Mouse (Mus musculus): ENCODE data around the gene G6pdx. TPM values are rescaled to one million over a fixed set of nuclear protein-coding genes. Genes with fewer than 3 reads are reported as not detected.

G6pdx gene
- 10 to 100 TPM; 48.4 to 50.7 TPM for total RNA-seq (2021)

DNA sequence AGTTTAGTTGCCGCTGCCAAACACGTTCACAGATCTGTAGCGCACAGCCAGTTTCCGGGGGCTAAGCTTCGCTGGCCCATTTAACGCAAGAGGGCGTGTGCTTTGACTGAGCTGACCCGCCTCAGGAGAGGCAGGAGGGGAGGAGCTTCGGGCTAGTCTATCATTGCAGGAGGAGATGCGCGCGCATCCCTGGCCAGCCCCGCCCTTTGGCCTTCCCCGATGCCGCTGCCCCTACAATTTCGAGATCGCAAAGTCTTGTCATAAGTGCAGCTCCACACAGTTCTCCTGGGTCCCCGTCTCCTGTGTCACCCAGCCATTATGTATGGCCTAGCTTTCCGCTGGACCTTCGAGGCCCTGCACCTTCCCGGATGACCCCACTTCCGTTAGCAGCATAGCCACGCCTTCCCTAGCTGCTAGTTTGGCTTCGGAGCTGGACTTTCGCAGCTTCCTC is at the start of gene G6pdx:
TSS of gene G6pdx (minus strand) at position 369 of the 451 bp plus-strand sequence.
- peak; percentile 89 for DNase-seq
- intact Hi-C loops (cut with DNase I): no loop called here

DNA sequence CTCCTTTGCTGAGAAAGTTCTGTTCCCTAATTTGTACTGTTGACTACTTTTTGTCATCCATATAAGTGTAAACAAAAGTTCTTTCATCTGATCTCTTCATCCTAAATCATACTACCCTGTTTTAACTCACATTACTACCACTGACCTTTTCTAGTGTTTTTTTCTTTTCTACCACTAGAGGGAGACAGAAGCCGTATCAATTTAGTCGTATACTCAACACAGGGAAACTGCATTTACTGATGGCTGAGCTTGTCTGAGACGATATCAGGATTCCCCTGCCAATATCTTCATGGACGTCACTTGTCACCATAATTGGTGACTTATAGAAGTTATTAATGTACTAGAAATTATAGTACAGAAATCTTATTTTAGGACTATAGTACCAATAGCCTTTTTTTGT is 23.8 kb upstream of the G6pdx start:
- intact Hi-C loops (cut with DNase I): no loop called here
- no peak for DNase-seq

DNA sequence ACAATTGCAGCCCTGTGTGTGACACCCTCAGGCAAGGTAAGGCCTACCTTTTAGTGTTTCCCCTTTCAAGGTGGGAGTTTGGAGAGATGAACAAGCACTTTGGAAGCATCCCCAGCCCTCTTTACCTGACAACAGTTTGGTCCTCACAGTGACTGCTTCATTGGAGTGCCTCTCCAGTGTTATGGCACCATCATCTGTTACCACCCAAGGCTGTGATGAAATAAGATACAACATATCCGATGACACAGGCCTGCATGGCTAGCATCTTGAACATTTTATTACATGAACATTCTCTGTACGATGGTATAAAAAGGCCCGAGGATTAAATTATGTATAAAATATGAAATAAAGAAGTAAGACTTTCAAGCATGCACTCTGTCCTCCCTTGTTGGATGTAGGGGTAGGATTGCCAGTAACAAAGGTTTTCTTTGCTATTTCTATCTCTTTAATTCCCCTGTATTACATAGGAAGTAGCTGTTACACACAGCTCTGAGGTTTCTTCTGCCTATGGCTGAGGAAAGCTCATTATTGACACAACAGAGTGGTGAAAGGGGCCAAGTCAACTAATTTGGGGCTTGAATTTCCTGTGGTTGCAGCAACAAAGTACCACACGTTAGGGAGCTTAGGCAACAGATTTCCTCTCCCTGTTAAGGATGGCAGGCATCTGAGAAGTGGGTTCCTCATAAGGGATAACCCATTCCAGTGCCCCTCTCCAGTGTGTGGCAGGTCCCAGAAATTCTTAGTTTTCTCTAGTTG is 22.3 kb upstream of the G6pdx start:
- intact Hi-C loops (cut with DNase I): no loop called here

DNA sequence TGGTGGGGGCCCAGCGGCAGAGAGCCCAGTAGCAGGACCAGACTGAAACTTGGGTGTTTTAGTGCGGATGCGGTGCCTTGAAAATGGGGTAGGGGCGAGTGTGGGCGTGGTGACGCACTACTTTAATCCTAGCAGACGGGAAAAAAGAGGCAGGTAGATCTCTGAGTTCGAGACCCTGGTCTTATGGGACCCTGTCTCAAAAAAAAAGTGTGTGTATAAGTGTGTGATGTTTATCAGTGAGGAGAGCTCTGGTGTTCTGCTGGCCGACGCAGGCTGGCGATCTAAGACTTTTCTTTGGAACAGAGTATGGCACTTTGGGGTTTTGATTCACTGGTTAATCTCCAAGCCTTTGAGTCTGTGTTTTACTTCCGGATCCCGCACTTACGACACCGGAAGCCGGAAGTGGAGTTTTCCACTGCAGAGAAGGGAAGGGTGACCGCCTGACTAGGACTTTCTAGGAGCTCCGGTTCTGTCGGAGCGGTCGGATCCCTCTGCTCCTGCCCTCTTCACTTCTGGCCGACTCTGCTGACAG is 362 bp upstream of the G6pdx start:
- DNase-seq: peak; percentile 46

More for the DNA sequence above, 22.3 kb upstream of the G6pdx start:
- no peak for DNase-seq

DNA sequence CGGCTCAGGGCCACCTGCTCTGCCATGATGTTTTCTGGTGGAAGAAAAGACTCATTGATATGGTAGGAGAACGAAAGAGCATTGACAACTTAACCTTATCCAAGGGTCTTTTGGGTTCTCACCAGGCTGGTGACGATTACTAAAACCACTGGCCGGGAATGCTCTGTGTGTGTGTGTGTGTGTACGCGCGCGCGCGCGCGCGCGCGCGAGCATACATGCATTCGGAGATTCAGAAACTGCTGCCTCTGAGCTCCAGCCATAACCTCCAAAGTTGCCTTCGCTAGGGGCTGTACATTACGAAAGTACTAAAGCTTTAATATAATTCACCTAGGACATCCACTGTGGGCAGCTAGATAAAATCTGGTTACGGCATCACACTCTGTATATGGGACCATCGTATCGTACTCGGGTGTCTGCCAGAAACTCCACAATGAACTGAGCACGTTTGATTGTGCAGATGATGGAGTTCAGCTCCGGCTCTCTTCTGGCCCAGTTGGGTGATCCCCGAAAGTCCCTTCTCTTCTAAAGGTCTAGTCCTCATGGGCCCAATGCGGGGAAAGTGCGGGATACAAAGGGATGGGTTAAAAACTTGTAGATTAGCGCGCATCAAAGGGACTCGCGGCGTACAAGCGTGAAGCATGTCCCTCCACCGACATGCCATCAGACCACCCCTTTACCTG is 708 bp downstream of the G6pdx start:
- DNase-seq: peak; percentile 2

More for the DNA sequence above, 362 bp upstream of the G6pdx start:
- intact Hi-C loops (cut with DNase I): no loop called here

DNA sequence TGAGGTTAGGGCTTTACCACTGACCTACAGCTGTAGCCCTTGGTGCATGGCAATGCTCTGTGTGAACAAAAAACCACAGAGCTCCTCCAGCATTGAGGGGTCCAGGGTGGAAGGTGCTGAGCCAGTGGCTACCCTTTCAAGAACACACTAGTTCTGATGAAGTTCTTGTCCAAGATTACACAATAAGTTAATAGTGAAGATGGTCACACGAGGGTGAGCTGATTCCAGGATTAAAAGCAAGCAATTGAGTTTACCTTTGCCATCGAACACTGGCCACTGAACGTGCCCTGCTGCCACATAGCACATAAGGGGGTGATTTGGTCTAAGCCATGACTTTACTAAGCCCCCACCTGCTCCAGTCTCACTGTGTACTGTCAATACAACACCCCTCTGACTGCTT is 1.9 kb downstream of the G6pdx start:
- intact Hi-C loops (cut with DNase I): no loop called here
- DNase-seq: no peak

More for the DNA sequence above, 708 bp downstream of the G6pdx start:
- intact Hi-C loops (cut with DNase I): no loop called here

DNA sequence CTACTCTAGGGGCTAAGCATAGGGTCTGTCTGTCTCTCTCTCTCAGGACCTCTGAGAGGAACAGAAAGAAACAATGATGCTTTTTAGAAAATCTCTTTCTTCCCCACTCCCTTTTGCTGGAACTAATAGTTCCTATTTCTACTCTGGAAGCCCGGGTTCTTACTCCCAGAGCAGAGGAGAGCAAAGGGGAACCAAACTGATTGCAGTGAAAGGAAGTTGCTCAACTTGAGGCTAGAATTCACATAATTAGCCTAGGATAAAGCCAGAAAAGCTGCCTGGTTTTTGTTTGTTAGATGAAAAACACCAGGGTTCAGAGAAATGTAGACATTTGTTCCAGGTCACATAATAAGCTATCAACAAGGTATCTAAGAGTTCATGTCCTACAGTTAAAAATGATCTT is 2.7 kb downstream of the G6pdx start:
- intact Hi-C loops (cut with DNase I): no loop called here
- DNase-seq: no peak

DNA sequence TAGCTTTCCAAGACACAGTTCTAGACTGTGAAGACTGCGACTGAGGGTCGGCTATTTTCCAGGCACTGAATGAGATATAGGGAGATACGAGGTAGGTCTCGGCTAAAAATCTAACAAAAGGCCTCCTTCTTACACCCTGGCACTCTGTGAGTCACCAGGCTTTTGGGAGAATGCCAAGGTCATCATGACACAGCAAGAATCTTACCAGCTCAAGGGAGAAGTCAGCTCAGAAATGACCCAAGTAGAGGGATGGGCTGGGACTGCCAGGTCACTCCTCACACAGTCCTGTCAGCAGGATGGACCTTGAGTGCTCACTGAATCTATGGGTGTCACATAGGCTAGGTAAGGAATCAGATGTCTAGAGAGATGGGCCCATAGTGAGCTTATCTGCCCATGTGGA is 3.8 kb downstream of the G6pdx start:
- no peak for DNase-seq
- intact Hi-C loops (cut with DNase I): no loop called here

DNA sequence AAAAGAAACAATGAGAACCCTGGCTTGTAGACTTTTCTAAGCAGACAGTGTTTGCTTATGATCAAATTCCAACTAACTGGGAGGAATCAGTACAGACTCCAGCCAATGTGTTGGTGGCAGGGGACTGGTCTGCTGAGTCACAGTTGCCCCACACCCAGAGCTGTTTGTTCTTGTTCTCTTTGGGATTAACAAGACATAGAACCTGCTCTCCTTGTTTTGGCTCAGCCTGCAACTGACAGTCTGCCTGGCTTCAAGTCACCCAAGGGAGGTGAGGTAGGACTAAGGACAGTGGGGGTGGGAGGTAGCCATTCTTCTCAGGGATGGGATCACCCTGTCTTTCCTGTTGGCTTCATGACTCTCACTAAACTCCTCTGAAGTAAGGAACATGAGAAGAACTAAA is 4.6 kb downstream of the G6pdx start:
- no peak for DNase-seq
- intact Hi-C loops (cut with DNase I): no loop called here

DNA sequence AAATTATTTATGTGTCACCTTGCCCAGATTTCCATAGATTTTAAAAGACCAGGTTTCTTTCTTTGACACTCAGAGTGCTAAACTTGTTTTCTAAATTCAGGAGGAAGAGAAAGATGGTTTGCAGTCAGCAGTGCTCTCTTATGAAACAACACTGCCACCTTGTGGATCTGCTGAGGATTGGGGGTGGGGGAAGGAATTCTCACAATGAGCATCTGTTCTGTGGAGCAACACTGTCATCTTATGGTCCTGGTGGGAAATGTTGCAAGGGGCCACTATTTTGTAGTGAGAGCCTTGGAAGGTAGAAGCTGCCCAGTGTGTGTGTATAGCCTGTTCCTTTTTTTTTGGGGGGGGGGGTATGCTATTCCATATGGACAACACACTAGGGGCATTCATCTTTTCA is 15.6 kb downstream of the G6pdx start:
- DNase-seq: peak; percentile 54
- intact Hi-C loops (cut with DNase I): loop anchor here (5.0 kb wide), 1 partner anchor 166 kb away; the partner anchor contains the start of gene Flna

DNA sequence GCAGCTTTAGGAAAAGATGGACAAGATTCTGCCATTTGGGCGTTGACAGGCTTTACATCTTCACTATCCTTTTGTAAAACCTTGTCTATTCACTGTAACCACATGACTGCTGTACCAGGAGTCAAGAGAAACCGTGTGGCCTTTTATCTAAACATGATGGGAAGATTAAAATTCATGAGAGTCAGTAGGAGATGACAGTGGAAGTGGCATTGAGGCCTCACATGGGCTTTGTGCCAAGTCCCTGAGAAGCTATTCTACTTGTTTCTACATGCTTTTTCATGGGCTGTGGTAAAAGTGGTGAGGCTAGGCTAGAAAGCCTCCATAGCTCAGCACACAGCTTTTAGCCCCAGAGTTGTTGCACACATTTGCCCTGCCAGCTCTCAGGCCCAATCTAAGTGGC is 20.7 kb downstream of the G6pdx start:
- intact Hi-C loops (cut with DNase I): no loop called here
- DNase-seq: no peak

DNA sequence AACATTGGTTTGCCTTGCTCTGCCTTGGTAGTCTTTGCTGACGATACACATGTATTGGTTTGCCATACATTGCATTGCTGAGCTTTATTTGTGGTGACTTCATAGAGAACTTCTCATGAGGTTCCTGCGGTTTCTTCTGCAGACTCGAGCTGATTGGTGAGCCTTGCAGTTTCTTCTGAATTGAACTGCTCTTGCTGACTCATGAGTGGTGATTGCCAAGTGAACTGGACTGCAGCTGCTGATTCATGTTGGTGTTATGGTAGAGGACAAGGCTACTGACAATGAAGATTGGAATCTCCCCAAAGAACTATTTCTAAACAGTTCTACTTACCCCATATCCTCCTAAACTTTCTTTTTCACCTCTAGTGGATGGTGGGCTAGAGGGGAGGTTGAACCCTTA is 28.9 kb downstream of the G6pdx start:
- no peak for DNase-seq
- intact Hi-C loops (cut with DNase I): no loop called here

DNA sequence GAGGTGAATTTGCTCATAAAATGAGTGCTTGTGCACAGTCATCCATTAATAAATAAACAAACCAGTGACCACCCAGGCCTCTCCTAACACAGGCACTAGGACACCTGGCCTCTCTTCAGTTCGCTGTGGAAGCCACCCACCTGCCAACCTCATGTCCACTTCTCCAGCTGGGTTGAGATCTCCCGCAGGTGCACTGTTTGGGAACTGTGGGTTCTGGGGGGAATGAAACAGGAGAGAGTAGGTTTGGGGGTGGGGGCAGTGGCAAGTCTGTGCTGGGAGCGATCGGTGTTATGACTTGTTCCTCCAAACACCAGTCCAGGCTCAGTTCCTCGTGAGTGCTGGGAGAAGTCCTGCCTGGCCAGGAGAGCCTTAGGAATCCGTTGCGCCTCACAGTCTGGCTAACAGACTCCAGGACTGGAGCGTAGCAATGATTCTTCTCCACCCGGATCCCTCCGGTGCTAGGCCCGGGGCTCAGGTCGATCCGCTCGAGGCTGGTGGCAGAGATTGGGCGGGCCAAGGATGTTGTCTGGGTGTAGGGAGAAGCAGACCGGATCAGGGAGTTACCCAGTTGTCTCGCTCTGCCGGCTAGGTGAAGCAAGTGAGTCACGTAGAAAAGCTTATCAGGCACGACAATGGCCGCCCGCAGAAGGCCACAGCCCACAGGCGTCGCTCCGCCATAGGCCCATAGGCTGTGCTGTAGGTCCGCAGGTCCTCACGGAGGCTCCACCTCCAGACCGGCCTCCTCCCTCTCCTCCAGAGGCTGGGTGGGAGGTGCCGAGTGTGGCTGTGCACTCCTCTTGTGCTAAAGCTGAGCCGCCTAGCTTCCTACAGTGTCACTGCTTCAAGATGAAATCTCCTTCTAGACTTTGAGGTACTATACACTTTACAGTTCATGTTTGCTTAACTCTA is 36.2 kb downstream of the G6pdx start, which contains the start of the genes Fam3a and Ikbkg:
TSS of gene Fam3a (minus strand) at position 738 of the 909 bp plus-strand sequence.
TSS of gene Ikbkg (plus strand) at position 756 of the 909 bp plus-strand sequence.
- peak; percentile 85 for DNase-seq
- intact Hi-C loops (cut with DNase I): loop anchor here (5.0 kb wide), 1 partner anchor 65 kb away; the partner anchor contains the start of gene Plxna3

DNA sequence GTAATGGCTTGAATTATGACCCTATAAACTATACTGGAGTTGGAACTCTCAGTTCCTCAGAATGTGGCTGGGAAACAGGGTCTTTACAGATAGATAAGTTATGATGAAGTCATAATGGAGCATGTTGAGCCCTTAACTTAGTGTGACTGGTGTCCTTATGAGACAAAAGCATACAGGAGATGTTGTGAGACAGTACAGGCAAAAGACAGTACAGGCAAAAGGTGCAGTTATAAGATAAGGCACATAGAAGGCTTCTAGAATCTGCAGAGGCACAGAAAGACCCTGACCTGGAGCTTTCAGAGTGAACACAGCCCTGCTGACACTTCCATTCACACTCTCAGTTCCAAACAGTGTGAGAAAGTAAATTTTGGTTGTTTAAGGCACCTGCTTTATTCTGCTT is 40.8 kb downstream of the G6pdx start:
- intact Hi-C loops (cut with DNase I): no loop called here
- DNase-seq: no peak

DNA sequence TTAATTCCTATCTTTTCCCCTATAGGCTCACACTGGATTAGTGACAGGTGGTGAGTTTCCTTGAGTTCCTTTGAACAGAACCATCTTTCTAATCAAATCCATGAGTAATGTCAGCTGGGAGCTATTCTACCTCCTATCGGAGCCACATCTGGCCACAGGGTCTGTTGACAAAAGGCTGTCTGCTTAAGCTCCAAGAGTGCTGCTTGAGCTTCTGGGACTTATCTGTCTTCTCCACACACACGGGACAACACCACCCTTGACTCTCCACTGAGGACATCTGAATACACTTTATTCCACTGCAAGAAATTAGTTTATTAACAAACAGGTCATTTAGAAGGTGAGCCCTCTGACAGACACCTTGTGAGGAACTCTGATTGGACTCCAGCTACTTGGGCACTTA is 44.5 kb downstream of the G6pdx start:
- intact Hi-C loops (cut with DNase I): no loop called here
- no peak for DNase-seq

DNA sequence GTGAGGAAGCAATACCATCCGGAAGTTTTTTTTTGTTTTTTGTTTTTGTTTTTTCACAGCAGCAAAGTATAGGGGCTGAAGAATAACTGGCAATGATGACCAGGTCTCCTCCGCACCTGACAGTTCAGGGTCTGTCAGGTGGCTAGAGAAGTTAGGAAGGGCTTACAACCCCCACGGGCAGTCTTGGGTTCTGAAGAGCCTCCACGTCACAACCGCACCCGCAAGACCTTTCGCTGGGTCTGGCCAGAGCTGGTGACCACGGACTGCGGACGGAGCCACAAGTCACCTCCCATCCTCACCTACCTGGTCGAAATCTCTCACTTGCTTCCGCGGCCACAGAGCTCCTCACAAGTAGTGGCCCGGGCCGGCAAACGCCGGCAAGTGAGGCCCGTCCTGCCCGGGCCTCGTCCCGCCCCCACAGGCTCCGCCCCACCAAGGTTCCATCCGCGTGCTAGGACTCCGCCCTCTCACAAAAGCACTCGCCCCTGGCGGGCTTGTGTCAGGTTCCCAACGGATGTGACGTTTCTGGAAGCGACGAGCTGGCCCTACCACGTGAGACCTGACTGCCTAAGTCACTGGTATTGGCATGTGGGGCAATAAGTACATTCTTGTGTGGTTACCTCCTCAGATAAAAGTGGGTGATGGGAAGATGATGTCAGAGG is 56.0 kb downstream of the G6pdx start, which contains the start of the genes Ubl4a and Slc10a3:
TSS of gene Ubl4a (minus strand) at position 331 of the 662 bp plus-strand sequence.
TSS of gene Slc10a3 (minus strand) at position 462 of the 662 bp plus-strand sequence.
- peak; percentile 78 for DNase-seq
- intact Hi-C loops (cut with DNase I): loop anchor here (2.0 kb wide), 1 partner anchor 50 kb away; no protein-coding TSS in a partner anchor

DNA sequence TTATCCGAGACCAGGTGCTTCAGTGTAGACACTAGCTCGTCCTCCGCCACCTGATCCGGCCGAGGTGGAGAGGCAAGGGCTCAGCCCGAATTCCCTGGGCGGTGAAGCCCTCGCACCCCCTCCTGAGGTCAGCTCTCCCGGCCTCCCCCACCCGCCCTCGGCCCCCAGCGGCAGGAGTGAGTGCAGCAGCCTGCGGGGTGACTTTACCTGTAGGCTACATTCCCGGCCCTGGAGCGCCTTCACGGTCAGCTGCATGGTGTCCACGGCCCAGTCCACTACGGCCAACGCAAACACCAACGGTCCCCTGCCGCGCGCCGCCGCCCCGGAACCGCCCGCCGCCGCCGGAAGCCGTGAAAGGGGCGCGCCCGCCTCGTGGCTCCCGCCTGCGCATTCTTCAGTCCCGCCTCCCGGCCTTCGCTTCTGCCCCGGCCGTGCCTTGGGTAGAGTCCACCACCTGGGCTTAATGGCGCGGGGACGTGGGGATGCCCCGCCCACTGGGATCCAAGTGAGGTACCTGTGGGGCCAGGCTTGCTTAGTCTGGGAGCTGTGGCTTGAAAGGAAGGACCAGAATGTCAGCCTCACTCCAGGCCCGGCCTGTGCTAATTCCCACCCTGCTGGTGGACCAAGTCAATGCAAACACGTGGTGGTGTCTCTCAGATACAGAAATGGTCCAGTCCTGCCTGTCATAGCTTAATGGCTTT is 60.6 kb downstream of the G6pdx start:
- peak; percentile 65 for DNase-seq
- intact Hi-C loops (cut with DNase I): no loop called here

DNA sequence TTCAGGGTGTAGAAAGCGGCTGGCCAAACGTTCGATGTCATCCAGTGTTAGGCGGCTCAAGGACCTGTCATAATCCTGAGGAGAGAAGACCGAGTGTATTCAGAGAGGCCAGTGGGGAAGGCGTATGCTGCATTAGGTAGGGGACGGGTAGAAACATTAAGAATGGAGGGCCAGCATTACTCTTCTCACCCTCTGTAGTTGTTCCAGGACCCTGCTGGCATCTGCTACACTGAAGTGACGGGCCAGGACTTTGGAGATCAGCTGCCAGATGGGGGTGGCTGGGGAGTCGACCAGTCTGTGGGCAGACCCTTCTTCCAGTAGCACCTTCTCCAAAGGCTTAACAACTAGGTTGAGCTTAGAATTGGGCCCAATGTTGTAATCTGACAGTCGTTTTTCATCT is 61.5 kb downstream of the G6pdx start:
- DNase-seq: no peak

More for the DNA sequence above, 61.5 kb downstream of the G6pdx start:
- intact Hi-C loops (cut with DNase I): no loop called here

Data from left cerebral cortex, postnatal 4 days (tissue).